Mouse (Mus musculus): ENCODE data around the gene Dlk2. TPM values are rescaled to one million over a fixed set of nuclear protein-coding genes. Genes with fewer than 3 reads are reported as not detected.
A peak's percentile ranks its signal among the peaks of the same experiment; 100 is the strongest.

Dlk2 gene
- total RNA-seq, 2 experiments from 2014 or later, result 0.49 TPM; not detected in 1

DNA sequence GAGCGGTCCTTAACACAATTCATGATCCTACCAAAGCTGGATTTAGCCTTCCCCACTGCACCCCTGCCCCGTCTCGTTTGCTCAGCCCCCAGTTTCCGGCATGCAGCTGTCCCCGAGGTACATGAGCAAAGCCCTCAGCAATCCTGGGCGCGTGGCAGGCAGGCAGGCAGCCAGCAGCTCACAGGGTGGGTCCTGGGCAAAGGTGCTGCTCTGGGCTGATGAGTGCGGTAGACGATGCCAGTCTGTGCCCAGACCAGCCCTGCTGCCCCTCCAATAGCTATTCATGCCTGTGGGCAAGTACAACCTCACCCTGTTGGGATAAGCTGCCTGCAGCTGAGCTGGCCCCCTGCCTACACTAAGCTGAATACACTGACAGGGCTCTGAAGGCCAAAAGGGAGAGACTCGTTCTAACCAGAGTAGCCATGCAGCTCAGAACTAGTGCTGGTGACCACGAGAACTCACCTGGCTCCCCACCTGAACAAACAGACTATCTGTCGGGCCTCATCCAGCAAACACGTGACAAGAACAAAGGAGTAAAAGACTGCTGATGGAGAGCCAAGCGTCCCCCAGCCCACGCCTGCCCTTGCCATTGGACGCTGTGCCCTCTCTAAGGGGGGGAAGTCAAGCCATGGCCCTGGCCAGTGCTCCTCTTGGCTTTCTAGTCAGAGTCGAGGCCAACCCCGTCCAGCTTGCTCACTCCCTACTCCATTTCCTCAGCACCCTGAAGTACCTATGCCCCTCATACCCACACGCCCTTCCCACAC lies 27.3 kb upstream of the Dlk2 start:
- peak in 1 of 2 experiments; percentile 52 for DNase-seq
- intact Hi-C loops (cut with DNase I), result loop anchor here (5.0 kb wide), 1 partner anchor 112 kb away; the partner anchor contains the start of gene Zfp318

- intact Hi-C loops (cut with DNase I), result no loop called here
- peak in 1 of 2 experiments; percentile 13 for DNase-seq
These were observed 25.2 kb upstream of the Dlk2 start for GRCm38 (mm10) chr17:46272058-46272457.

DNA sequence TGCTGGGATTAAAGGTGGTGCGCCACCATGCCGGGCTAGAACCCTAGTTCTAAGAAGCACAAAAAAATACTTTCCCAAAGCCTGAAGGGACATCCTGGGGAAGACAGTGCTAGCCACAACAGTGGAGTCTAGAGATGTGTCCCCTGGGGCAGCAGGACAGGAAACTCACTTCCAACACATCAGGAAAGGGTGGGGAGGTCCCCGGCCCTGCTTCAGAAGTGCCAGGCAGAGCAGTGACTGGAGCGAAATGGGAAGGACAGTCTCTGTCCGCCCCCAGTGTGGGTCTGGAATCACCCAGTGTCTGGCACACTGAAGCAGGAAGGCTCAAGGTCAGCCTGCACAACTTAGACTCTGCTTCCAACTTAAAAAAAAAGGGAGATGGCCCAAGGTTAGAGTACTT lies 24.5 kb upstream of the Dlk2 start:
- DNase-seq, result peak in 1 of 2 experiments; percentile 16

DNA sequence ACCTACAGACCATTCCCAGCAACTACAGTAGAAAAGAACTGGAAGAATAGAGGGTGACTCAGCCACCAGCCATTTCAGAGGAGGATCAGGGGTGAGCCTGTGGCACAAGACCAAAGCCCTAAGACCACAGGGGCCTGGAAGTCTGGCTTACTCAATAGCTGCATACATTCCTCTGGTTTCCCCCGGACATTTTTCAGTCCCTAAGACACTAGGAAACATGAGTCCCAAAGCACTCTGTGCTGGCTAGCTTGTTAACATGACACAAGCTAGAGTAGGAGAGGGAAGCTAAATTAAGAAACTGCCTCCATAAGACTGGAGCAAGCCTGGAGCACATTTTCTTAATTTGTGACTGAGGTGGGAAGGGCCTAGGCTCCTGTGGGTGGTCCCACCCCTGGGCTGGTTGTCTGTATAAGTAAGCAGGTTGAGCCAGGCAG lies 23.4 kb upstream of the Dlk2 start:
- DNase-seq, result peak in 1 of 2 experiments; percentile 13
- intact Hi-C loops (cut with DNase I), result no loop called here

More for the DNA sequence above, 24.5 kb upstream of the Dlk2 start:
- intact Hi-C loops (cut with DNase I), result no loop called here

DNA sequence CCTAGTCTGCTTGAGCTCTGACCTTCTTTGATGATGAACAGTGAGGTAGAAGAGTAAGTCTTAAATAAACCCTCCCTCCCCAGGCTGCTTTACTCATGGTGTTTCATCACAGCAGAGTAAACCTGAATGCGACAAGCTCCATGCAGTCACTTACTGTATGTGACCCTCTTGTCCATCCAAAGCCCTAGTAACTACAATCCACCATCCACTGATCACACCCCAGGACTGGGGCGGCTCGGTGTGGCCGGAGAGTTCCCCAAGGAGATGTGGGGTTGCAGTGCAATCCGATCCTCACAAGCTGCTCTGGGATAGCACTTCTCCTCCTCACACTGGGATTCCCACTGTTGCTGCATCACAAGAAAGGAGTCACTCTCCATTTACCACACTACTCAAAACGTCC lies 22.8 kb upstream of the Dlk2 start:
- intact Hi-C loops (cut with DNase I), result no loop called here
- DNase-seq, result peak in 1 of 2 experiments; percentile 13

DNA sequence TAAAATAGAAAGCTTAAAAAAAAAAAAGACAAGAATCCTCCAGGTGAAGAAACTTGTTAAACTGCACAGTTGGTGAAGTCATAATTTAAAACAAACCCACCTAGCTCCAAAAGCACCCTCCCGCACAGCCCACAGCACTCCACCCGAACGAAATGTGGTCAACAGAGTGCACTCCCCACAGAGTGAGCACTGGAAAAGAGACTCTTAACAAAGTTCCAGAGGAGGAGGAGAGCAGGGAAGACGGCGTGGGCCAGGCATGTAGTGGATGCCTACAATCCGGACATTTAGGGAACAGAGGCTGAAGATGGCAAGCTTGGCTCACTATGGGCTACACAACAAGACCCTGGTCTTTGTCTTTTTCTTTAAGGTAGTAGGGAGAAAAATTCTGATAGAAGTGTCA lies 22.2 kb upstream of the Dlk2 start:
- peak in 1 of 2 experiments; percentile 9 for DNase-seq

DNA sequence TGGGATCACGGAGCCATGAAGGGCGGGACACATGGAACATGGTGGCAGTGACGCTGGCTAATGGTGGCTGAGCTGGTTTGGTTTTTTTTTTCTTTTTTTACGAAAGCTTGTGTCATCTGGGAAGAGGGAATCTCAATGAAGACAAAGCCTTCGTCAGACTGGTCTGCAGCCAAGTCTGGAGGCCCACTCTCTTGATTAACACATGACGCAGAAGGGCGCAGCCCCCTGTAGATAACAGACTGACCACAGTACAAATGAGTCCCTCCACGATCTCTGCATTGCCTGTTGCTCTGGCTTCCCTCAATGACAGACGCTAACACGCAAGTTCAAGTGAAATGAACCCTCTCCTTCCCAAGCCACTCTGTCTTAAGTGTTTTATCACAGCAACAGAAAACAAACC lies 21.7 kb upstream of the Dlk2 start:
- DNase-seq, result no peak
- intact Hi-C loops (cut with DNase I), result no loop called here

More for the DNA sequence above, 22.2 kb upstream of the Dlk2 start:
- intact Hi-C loops (cut with DNase I), result no loop called here

DNA sequence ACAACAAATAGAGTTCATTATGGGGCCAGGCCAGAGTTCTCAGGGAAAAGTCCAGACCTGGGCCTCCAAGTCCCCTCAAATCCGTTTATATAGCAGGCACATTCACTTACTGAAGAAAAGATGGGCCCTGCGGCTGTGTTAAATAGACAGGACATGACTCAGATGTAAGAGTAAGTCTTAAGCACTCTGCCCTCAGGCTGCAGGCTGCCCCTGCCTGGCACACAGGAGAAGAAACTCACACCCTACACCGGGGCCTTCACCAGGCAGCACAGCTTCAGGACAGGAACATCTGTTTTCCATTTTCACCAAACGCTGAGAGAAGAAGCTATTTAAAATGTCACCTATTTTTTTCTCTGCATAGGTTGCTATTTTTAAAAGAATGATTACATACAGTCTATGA lies 19.6 kb upstream of the Dlk2 start:
- DNase-seq, result no peak
- intact Hi-C loops (cut with DNase I), result no loop called here

DNA sequence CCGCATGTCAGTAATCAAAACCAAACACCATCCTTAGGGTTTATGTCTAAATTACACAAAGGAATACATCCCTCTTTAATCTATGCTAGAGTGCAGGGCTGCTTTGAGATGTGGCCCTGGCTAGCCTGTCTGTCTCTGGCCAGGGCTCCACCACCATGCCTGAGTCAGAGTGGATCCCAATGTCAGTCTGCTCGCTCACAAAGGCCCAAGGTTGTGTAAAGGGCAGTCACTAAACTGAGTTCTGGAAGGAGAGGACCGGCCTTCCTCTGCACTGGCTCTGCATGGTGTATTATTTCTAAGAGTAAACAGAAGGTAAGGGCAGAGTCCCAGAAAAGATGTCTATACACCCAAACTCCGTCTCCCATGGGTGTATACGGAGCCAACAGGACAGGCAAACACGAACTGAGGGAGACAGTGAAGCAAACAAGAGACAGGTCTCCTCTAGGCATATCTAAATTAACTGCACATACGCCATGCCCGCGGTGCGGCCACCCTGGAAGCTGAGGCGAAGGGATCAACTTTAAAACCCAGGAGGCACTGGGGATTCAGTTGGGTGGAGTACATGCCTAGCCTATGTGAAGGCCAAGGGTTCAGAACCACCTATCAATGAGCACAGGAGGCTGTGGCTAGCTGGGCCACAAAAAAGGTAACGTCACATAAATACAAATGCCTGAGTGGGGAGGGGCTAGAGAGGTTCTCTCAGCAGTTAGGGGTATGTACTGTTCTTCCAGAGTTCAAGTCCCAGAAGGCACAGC lies 19.0 kb upstream of the Dlk2 start:
- no peak for DNase-seq
- intact Hi-C loops (cut with DNase I), result no loop called here

GRCm38 (mm10) chr17:46282483-46283123 lies 14.6 kb upstream of the Dlk2 start, which contains the start of gene Tjap1:
Gene Tjap1, minus strand, starts transcription at chr17:46283026.
- DNase-seq, result peak; percentile 76 to 79
- intact Hi-C loops (cut with DNase I), result loop anchor here (2.0 to 5.0 kb wide), 2 partner anchors 16 to 100 kb away; partner anchors contain the start of gene Zfp318

- intact Hi-C loops (cut with DNase I), result loop anchor here (2.0 to 5.0 kb wide), 2 partner anchors 16 to 99 kb away; partner anchors contain the start of gene Zfp318
- peak in 1 of 2 experiments; percentile 10 for DNase-seq
These were observed 14.1 kb upstream of the Dlk2 start for GRCm38 (mm10) chr17:46283140-46283539.

GRCm38 (mm10) chr17:46283911-46284310 lies 13.3 kb upstream of the Dlk2 start:
- DNase-seq, result peak in 1 of 2 experiments; percentile 10
- intact Hi-C loops (cut with DNase I), result loop anchor here (2.0 to 5.0 kb wide), 2 partner anchors 17 to 98 kb away; partner anchors contain the start of gene Zfp318

DNA sequence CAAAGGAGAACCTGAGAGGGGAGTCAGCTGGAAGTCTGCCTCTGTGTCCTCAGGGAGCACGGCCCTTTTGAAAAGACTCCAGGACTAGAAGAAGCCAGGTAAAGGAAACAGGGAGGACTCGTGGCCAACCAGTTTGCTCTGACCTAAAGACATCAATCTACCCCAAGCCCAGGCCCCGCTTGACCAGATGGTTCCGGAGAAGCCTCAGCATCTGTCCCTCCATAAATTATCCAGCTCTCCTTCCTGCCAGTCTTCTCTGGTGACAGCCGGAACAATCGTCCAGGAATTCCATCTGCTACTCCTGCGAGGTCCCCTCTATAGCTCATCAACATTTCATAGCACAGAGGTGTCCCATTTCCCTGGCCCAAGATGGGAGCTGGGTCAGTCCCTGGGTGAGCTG lies 12.6 kb upstream of the Dlk2 start:
- DNase-seq, result peak in 1 of 2 experiments; percentile 11
- intact Hi-C loops (cut with DNase I), result loop anchor here (5.0 kb wide), 1 partner anchor 98 kb away; the partner anchor contains the start of gene Zfp318

DNA sequence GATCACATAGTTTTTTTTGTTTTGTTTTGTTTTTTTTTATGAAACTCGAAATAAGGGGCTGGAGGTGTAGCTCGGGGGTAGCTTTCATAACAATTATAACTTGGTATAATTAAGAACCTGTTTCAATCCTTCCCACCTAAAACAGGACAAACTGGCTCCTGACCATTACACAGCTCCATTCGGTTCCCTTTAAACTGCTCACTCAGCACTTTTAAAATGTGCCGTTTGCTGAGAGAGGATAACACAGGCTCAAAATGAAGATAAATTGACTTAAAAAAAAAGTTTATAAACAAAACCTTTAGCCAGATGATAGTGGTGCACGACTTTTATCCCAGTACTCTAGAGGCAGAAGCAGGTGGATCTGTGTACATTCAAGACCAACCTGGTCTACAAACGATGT lies 11.8 kb upstream of the Dlk2 start:
- intact Hi-C loops (cut with DNase I), result no loop called here
- DNase-seq, result no peak

DNA sequence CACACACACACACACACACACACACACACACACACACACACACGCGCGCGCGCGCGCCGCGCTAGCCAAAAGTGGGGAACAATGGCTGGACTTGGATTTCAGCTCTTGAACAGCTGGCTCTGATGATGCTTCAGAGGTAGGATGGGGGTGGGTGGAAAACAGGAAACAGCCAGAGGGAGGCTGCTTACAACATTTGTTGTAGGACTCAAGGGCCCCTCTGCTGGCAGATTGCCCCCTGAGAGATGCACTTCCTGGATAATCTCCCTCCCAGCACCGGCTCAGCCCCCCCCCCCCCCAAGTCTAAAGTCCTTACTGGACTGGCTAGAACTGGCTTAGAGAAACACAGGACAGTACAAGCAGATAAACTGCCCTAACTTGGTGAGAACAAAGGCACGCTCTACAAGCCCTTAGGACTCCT lies 9.5 kb upstream of the Dlk2 start:
- intact Hi-C loops (cut with DNase I), result no loop called here
- peak; percentile 25 to 33 for DNase-seq

DNA sequence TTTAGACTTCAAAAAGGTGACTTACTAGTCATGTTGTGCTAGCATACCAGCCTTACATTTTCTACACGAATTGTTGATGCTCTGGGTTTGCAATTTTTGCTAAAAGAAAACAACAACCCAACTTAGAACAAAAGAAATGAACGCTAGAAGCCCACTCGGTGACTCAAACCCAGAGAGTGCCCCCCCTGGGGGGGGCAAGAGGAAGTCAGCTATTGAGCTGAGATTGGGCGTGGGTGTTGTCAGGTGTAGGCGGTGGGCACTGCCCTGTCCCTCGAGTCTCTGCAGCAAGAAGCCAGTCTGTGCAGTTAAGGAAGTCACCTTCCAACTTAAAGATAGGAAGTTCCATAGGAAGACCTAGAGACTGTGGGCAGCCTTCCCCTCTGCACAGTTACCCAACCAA lies 620 bp upstream of the Dlk2 start:
- DNase-seq, result no peak
- intact Hi-C loops (cut with DNase I), result no loop called here

GRCm38 (mm10) chr17:46297028-46297363 lies 225 bp upstream of the Dlk2 start:
- DNase-seq, result no peak
- intact Hi-C loops (cut with DNase I), result no loop called here

DNA sequence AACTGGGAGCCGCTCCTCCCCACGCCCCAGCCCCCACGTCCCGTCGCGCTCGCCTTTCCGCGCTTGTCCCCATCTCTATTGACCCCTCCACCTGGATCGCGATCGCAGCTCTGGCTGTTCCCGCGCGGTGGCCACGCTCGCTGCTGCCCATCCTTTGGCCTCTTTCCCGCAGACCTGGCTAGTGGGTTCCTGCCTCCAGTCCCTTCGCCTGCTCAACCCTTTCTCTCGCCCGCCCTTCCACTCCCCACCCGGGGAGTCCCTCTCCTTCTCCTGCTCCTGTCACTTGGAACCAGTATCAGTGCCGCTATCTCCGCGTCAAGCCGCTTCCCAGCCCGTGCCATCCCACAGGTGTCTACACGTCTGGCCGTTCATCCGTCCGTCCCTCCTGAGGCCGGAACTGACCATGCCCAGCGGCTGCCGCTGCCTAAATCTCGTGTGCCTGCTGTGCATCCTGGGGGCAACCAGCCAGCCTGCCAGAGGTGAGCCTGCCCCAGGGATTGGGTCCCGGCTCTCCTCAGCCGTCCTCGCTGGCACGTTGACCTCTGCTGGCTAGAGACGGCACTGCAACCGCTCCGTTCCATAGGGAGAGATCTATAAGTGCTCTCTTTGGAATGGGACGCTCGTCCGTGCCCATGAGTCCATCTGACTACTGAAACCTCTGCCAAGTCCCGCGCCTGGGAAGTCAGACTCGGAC lies 1.1 kb downstream of the Dlk2 start:
- peak; percentile 76 to 77 for DNase-seq
- intact Hi-C loops (cut with DNase I), result loop anchor here (1.0 kb wide), 1 partner anchor 32 kb away; no protein-coding TSS in a partner anchor

DNA sequence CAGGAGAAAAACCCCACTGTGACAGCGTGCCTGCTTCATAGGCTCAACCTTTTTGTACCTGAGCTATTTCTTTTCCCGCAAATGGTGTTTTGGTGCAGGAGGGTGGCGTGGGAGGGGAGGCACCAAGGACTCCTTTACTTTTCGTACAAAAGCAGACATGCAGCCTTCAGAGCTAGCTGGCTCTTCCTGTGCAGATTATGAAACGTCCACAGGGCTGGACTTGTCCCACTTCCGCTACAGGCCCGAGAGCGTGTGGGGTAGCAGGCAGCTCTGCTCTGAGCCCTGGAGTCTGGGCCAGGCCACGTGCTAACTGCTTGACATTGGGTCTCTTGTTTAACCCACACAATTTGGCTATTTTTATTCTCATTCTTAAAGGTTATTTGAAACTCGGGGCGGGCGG lies 4.7 kb downstream of the Dlk2 start:
- intact Hi-C loops (cut with DNase I), result no loop called here

GRCm38 (mm10) chr17:46304184-46304583 lies 7.0 kb downstream of the Dlk2 start:
- intact Hi-C loops (cut with DNase I), result no loop called here
- DNase-seq, result no peak

More for the DNA sequence above, 4.7 kb downstream of the Dlk2 start:
- no peak for DNase-seq
